Mouse (Mus musculus) heart, postnatal 0 days (tissue): Measurements from ENCODE around the gene Oxa1l.

Experiments
- CTCF ChIP-seq: IDR thresholded peaks from 2 replicates; pipeline ENCODE4 v1.5.1; 2016; ENCODE audit warnings: antibody characterized with exemption, control low read depth, low read depth
- EP300 ChIP-seq: IDR thresholded peaks from 2 replicates; pipeline ENCODE4 v1.6.1; 2016; ENCODE audit warnings: antibody characterized with exemption, low read depth

DNA sequence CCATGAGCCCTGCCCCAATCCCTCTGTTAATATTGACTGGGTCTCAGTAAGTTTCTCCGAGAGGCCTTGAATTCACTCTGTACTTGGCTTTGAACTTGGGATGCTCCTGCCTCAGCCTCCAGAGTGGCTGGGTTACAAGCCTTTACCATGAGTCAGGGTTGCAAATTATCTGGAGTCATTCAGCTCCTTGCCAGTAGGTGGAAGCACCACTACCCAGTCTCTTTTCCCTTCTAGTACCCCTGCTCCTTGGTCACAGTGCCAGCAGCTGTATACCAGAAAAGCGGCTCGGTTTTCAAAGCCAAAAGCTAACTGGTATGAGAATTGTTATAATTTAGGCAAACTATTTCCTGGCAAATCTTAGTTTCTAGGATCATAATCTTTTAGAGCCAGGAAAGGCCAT lies 15.3 kb downstream of the Oxa1l start:
- TF ChIP-seq CTCF (peak; percentile 51), EP300 (no peak)
